Mouse (Mus musculus) thymus, adult 2 months (tissue): ENCODE results near the gene Banf2. TPM values are rescaled to one million over a fixed set of nuclear protein-coding genes. Genes with fewer than 3 reads are reported as not detected.

Experiments used
- DNase-seq: peaks from one replicate; pipeline ENCODE4 v3.0.0; 2021
- H3K27ac ChIP-seq: fragments of 200-500 bp; 2 replicates; pipeline ENCODE4 v1.5.1; 2012; ENCODE audit warnings: low read length, control low read depth; ENCODE audit not compliant: control insufficient read depth, insufficient read depth
- H3K27me3 ChIP-seq: fragments of 200-500 bp; 2 replicates; pipeline ENCODE4 v1.6.1; 2012; ENCODE audit warnings: mild to moderate bottlenecking, low read length, moderate library complexity, mixed read lengths; ENCODE audit not compliant: control insufficient read depth, insufficient read depth
- H3K36me3 ChIP-seq: fragments of 200-500 bp; 2 replicates; pipeline ENCODE4 v1.6.1; 2012; ENCODE audit warnings: mild to moderate bottlenecking, low read length, moderate library complexity; ENCODE audit not compliant: control insufficient read depth, insufficient read depth
- H3K4me1 ChIP-seq: fragments of 200-500 bp; replicated peaks from 2 replicates; pipeline ENCODE4 v1.6.1; 2012; ENCODE audit warnings: low read length; ENCODE audit not compliant: control insufficient read depth, insufficient read depth
- H3K4me3 ChIP-seq: fragments of 200-500 bp; 2 replicates; pipeline ENCODE4 v1.5.1; 2012; ENCODE audit warnings: mild to moderate bottlenecking, low read length, control low read depth, moderate library complexity; ENCODE audit not compliant: control insufficient read depth, insufficient read depth
- CTCF ChIP-seq: fragments of 200-500 bp; IDR thresholded peaks from 2 replicates; pipeline ENCODE4 v1.5.1; 2012; ENCODE audit warnings: mild to moderate bottlenecking, control low read depth, low read length, moderate library complexity, borderline replicate concordance; ENCODE audit not compliant: control insufficient read depth, poor library complexity, insufficient read depth; ENCODE audit errors: extremely low read depth
- POLR2A ChIP-seq: fragments of 200-500 bp; IDR thresholded peaks from 2 replicates; pipeline ENCODE4 v1.6.1; 2012; ENCODE audit warnings: mild to moderate bottlenecking, low read length, control low read depth, moderate library complexity; ENCODE audit not compliant: control insufficient read depth, poor library complexity, insufficient read depth; ENCODE audit errors: extremely low read depth
- WGBS: fragments of 180-500 bp; shearing (Covaris S2); methylation state at CpG from one replicate; pipeline ENCODE4 v1.1.7; 2018; 5-methylcytosine and 5-hydroxymethylcytosine counted together
- polyA plus RNA-seq: library from polyadenylated mRNA; depleted of rRNA; stranded (reverse); fragments of >200 nt; gene quantifications from 2 replicates; pipeline ENCODE4 v1.2.3, GENCODE M21; 2012

The Banf2 gene
- polyA plus RNA-seq, 1 experiment: not detected

GRCm38 (mm10) chr2:144065499-144065898 is 32.6 kb downstream of the Banf2 start:
- 98% methylated on average over 2 of the region's 2 CpGs for WGBS
- DNase-seq: no peak
- H3K4me1 ChIP-seq: no peaks in the 10 kb centered on the region
- H3K36me3 ChIP-seq: no peaks in the 10 kb centered on the region
- no peaks in the 10 kb centered on the region for H3K27me3 ChIP-seq
- H3K27ac ChIP-seq: no peak overlapping the region
- TF ChIP-seq CTCF (no peak), POLR2A (no peak)
- no peak overlapping the region for H3K4me3 ChIP-seq

GRCm38 (mm10) chr2:144069663-144070062 is 36.8 kb downstream of the Banf2 start:
- WGBS: 60% methylated on average over 4 of the region's 4 CpGs
- H3K4me1 ChIP-seq: no peaks in the 10 kb centered on the region
- H3K27me3 ChIP-seq: no peaks in the 10 kb centered on the region
- H3K4me3 ChIP-seq: no peak overlapping the region
- no peaks in the 10 kb centered on the region for H3K36me3 ChIP-seq
- no peak overlapping the region for H3K27ac ChIP-seq
- TF ChIP-seq CTCF: no peak
- TF ChIP-seq POLR2A: no peak
- no peak for DNase-seq

GRCm38 (mm10) chr2:144070479-144070878 is 37.6 kb downstream of the Banf2 start:
- no peaks in the 10 kb centered on the region for H3K36me3 ChIP-seq
- WGBS: 93% methylated on average over 7 of the region's 7 CpGs
- no peaks in the 10 kb centered on the region for H3K27me3 ChIP-seq
- no peak overlapping the region for H3K4me3 ChIP-seq
- TF ChIP-seq POLR2A (no peak), CTCF (no peak)
- no peak overlapping the region for H3K27ac ChIP-seq
- no peak for DNase-seq
- H3K4me1 ChIP-seq: no peaks in the 10 kb centered on the region

- TF ChIP-seq CTCF: no peak
- TF ChIP-seq POLR2A: no peak
- Histone ChIP-seq H3K4me1 (no peaks in the 10 kb centered on the region), H3K27ac (no peak overlapping the region), H3K4me3 (no peak overlapping the region), H3K27me3 (no peaks in the 10 kb centered on the region), H3K36me3 (no peaks in the 10 kb centered on the region)
- WGBS: 78% methylated on average over 7 of the region's 7 CpGs
- DNase-seq: no peak
Observed at GRCm38 (mm10) chr2:144072642-144073041, 39.8 kb downstream of the Banf2 start.

GRCm38 (mm10) chr2:144074059-144074458 is 41.2 kb downstream of the Banf2 start:
- DNase-seq: no peak
- WGBS: 98% methylated on average over 5 of the region's 5 CpGs
- no peak overlapping the region for H3K27ac ChIP-seq
- H3K27me3 ChIP-seq: no peaks in the 10 kb centered on the region
- no peak overlapping the region for H3K4me3 ChIP-seq
- H3K4me1 ChIP-seq: no peaks in the 10 kb centered on the region
- no peaks in the 10 kb centered on the region for H3K36me3 ChIP-seq
- TF ChIP-seq POLR2A: no peak
- TF ChIP-seq CTCF: no peak

- no peak for DNase-seq
- Histone ChIP-seq H3K27me3 (no peaks in the 10 kb centered on the region), H3K27ac (no peak overlapping the region), H3K36me3 (no peaks in the 10 kb centered on the region), H3K4me1 (no peaks in the 10 kb centered on the region), H3K4me3 (no peak overlapping the region)
- TF ChIP-seq CTCF (no peak), POLR2A (no peak)
- WGBS: 99% methylated on average over 2 of the region's 2 CpGs
Observed at GRCm38 (mm10) chr2:144076625-144077024, 43.8 kb downstream of the Banf2 start.

- DNase-seq: no peak
- TF ChIP-seq POLR2A: no peak
- no peak for TF ChIP-seq CTCF
- Histone ChIP-seq H3K27ac (no peak overlapping the region), H3K27me3 (no peaks in the 10 kb centered on the region), H3K36me3 (no peaks in the 10 kb centered on the region), H3K4me1 (no peaks in the 10 kb centered on the region), H3K4me3 (no peak overlapping the region)
- 94% methylated on average over 3 of the region's 3 CpGs for WGBS
Observed at GRCm38 (mm10) chr2:144078897-144079296, 46.0 kb downstream of the Banf2 start.
